Mouse (Mus musculus) left cerebral cortex, adult 6 months (tissue): Measurements from ENCODE around the gene Rad54l2. TPM values are rescaled to one million over a fixed set of nuclear protein-coding genes. Genes with fewer than 3 reads are reported as not detected.

Experiments used
- long read RNA-seq, 2 experiments: library from polyadenylated mRNA; unstranded; transcript quantifications; one replicate each; pipeline ENCODE4 v2.0.0; 2019 to 2020
- polyA plus RNA-seq: library from polyadenylated mRNA; unstranded; fragments of <200 nt; fragmentation: Nextera tagmentation; gene quantifications from 2 replicates; pipeline ENCODE4 v1.2.3, GENCODE M21; 2021

The Rad54l2 gene
- 1.5 and 1.8 TPM in 2 replicates for polyA plus RNA-seq
- long read RNA-seq, experiment 1, partial matches to known transcripts, result 0 of 7 reads
- long read RNA-seq, experiment 1, other reads (novel, unspliced or antisense), result 7 of 7 reads
- long read RNA-seq, experiment 2, partial matches to known transcripts, result 2 of 4 reads
- long read RNA-seq, experiment 2, other reads (novel, unspliced or antisense), result 2 of 4 reads

DNA sequence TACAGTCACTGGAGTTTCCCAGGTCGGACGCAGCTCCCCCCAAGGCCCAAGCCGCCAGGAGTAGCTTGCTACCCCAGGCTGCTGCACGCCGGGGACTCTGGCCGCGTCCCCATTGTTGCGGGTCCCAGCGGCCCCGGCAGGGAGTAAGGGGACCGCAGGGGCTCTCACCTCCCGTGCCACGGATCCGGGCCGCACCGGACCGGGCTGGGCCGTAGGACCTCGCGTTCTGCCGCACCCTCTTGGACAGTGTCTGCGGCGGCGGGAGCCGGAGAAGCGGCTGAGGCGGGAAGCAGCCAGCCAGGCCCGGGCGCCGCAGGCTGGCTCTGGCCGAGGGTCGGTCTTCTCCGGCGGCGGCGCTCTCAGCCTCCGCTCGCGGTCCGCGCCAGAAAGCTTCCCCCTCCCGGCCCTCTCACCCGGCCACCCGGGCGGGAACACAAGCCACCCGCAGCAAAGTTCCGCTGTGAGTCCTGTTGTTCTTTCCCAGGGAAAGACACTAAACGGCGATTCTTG, at the start of gene Rad54l2:
Gene Rad54l2, minus strand, starts transcription at position 383 of the 510 bp plus-strand sequence.

GRCm38 (mm10) chr9:106821618-106822380, 32.8 kb upstream of the Rad54l2 start, which contains the start of gene Dcaf1:
Gene Dcaf1 (plus strand): TSS chr9:106821874.

GRCm38 (mm10) chr9:106685249-106686101, 103.5 kb downstream of the Rad54l2 start, which contains the start of gene Tex264:
Gene Tex264 (minus strand): TSS chr9:106685927.

DNA sequence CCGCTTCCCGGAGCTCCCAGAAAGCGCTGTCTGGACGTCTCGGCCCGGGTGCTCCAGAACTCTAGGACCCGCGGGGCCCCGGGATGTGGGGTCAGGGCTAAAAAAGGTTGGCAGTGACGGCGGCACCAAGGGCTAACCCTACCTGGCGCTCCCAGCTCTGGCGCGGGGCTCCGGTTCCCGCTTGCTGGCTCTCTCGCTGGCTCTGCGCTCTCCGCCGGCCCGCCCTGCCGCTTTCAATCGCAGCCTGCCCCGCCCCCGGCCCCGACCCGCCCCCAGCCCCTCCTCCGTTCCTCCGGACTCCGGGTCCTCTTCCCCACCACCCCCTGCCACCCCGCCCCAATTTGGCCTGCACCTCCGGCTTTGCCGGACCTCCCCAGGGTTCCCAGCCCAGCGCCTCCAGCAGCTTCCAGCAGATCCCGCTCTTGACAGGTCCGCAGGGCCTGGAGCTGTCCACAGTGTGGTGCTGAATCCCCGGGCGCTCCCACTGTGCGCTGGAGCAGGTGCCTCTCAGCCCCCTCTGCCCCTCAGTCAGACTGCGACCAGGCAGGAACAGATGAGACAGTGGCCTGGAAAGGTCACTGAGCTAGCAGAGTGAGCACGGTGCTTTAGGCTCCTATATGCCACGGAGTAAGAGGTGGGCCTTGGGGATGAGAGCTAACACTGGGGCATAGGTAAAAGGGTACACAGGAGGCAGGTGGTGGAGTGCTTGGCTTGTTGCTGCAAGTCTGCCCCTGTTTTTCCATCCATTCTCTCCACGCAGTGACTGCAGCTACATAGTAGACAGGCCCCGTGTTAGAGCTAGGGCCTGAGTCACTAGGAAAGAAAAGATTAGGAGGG, 132.9 kb downstream of the Rad54l2 start, which contains the start of gene Grm2:
Gene Grm2, minus strand, starts transcription at position 199 of the 837 bp plus-strand sequence.

Other genes starting within 250 kb of the Rad54l2 start
- not detected in 2 replicates for gene Iqcf3, start 227.6 kb downstream of the Rad54l2 start, polyA plus RNA-seq
- not detected in 2 replicates for gene Iqcf4, start 218.2 kb downstream of the Rad54l2 start, polyA plus RNA-seq
- not detected in 2 replicates for gene Iqcf6, start 162.6 kb downstream of the Rad54l2 start, polyA plus RNA-seq
- 24.4 and 25.1 TPM in 2 replicates for gene Grm2, start 133.1 kb downstream of the Rad54l2 start, polyA plus RNA-seq
- gene Tex264, start 103.3 kb downstream of the Rad54l2 start, polyA plus RNA-seq, result 115 and 122 TPM in 2 replicates
- gene Dcaf1, start 32.7 kb upstream of the Rad54l2 start, polyA plus RNA-seq, result 5.5 and 6.5 TPM in 2 replicates
- gene Rbm15b, start 98.2 kb upstream of the Rad54l2 start, polyA plus RNA-seq, result 4.7 and 5.2 TPM in 2 replicates
- 74.4 and 78.0 TPM in 2 replicates for gene Manf, start 102.8 kb upstream of the Rad54l2 start, polyA plus RNA-seq